Mouse (Mus musculus) hematopoietic stem cell, adult 5-6 weeks (primary cell): ENCODE measurements around the gene Mpi. TPM values are rescaled to one million over a fixed set of nuclear protein-coding genes. Genes with fewer than 3 reads are reported as not detected.
A peak's percentile ranks its signal among the peaks of the same experiment; 100 is the strongest.

ENCODE experiments used
- ATAC-seq, 2 experiments: fragments of 125-278 bp in 1 of 2; replicated peaks in 1 of 2; 2 replicates each; pipeline ENCODE4 v1.8.0; 2016 to 2017; ENCODE audit warnings: inconsistent platforms in 2 of 2, mild to moderate bottlenecking in 2 of 2, moderate number of reproducible peaks in 2 of 2, low read depth in 1 of 2, moderate TSS enrichment in 1 of 2; ENCODE audit not compliant: low FRiP score in 2 of 2, poor library complexity in 2 of 2, severe bottlenecking in 2 of 2, insufficient read depth in 1 of 2, low TSS enrichment in 1 of 2
- total RNA-seq: library from RNA; stranded (forward); fragments of 172-1452, 232-1000 nt; gene quantifications from 2 replicates; pipeline ENCODE4 v1.2.3, GENCODE M21; 2017

Mpi gene
- total RNA-seq, 1 experiment from 2014 or later: 11.2 TPM

- peak; percentile 4 to 64; a peak in 2 of 4 replicates for ATAC-seq
Observed at GRCm38 (mm10) chr9:57504381-57504700, 48.2 kb downstream of the Mpi start.

GRCm38 (mm10) chr9:57503622-57504380 is 48.8 kb downstream of the Mpi start, which contains the start of gene Rpp25:
Gene Rpp25 (plus strand): TSS chr9:57504026.
- ATAC-seq: 0 out of 4 replicates have a peak, but pooled peaks of 1 of the 2 experiments have one; percentile 13

GRCm38 (mm10) chr9:57502911-57503621 is 49.5 kb downstream of the Mpi start:
- no peak for ATAC-seq

- no peak for ATAC-seq
Observed at GRCm38 (mm10) chr9:57501861-57502260, 50.7 kb downstream of the Mpi start.

- no peak for ATAC-seq
Observed at GRCm38 (mm10) chr9:57501452-57501851, 51.1 kb downstream of the Mpi start.

- no peak for ATAC-seq
Observed at GRCm38 (mm10) chr9:57498536-57498935, 54.0 kb downstream of the Mpi start.

- ATAC-seq: no peak
Observed at GRCm38 (mm10) chr9:57497236-57497635, 55.3 kb downstream of the Mpi start.

- no peak for ATAC-seq
Observed at GRCm38 (mm10) chr9:57494970-57495369, 57.6 kb downstream of the Mpi start.

Other genes starting within 250 kb of the Mpi start
- gene Ppcdc, start 112.6 kb downstream of the Mpi start, total RNA-seq: 29.9 and 37.0 TPM in 2 replicates
- gene Scamp5, start 84.7 kb downstream of the Mpi start, total RNA-seq: 0.10 TPM in 1 of 2 replicates, not detected in the other
- gene Rpp25, start 48.7 kb downstream of the Mpi start, total RNA-seq: not detected in 2 replicates
- 54.6 and 80.4 TPM in 2 replicates for gene Cox5a, start 31.5 kb downstream of the Mpi start, total RNA-seq
- 16.7 and 18.6 TPM in 2 replicates for gene Fam219b, start 15.2 kb downstream of the Mpi start, total RNA-seq
- 15.3 and 25.0 TPM in 2 replicates for gene Scamp2, start 8.2 kb upstream of the Mpi start, total RNA-seq
- 2.8 and 5.0 TPM in 2 replicates for gene Ulk3, start 36.7 kb upstream of the Mpi start, total RNA-seq
- 0.15 TPM in 1 of 2 replicates, not detected in the other for gene Cplx3, start 53.5 kb upstream of the Mpi start, total RNA-seq
- not detected in 2 replicates for gene Lman1l, start 68.0 kb upstream of the Mpi start, total RNA-seq
- gene Csk, start 100.9 kb upstream of the Mpi start, total RNA-seq: 166 and 212 TPM in 2 replicates
- not detected in 2 replicates for gene Cyp1a2, start 130.9 kb upstream of the Mpi start, total RNA-seq
- gene Cyp1a1, start 135.2 kb upstream of the Mpi start, total RNA-seq: not detected in 2 replicates
- 5.4 and 8.0 TPM in 2 replicates for gene Edc3, start 155.8 kb upstream of the Mpi start, total RNA-seq
- 73.3 and 89.1 TPM in 2 replicates for gene Clk3, start 213.1 kb upstream of the Mpi start, total RNA-seq